Mouse (Mus musculus) Patski (cell line): ENCODE data around the gene Slco3a1. TPM values are rescaled to one million over a fixed set of nuclear protein-coding genes. Genes with fewer than 3 reads are reported as not detected.

Experiments
- ATAC-seq: fragments of 100-300 bp; one replicate; pipeline ENCODE4 v1.8.0; 2021
- CTCF ChIA-PET: fragments of 350-600 bp; sonication (Branson Sonifier 250); formaldehyde crosslinking; loops from one replicate; lab custom pipeline; 2022; ENCODE audit warnings: inconsistent platforms; lab: Charles Lee
- POLR2A ChIA-PET: fragments of 350-600 bp; sonication (Branson Sonifier 250); formaldehyde crosslinking; loops from one replicate; lab custom pipeline; 2022; ENCODE audit warnings: antibody characterized with exemption, inconsistent platforms; lab: Charles Lee
- DNase-seq: peaks from one replicate; pipeline ENCODE4 v3.0.0-alpha.2; 2011; ENCODE audit warnings: low read depth, low spot score
- H3K27me3 ChIP-seq: fragments of 371-371 bp; one replicate; pipeline ENCODE4 v1.5.1; 2021
- CTCF ChIP-seq: fragments of 100-300 bp; IDR thresholded peaks from one replicate; pipeline ENCODE4 v1.5.1; 2021
- in situ Hi-C: fragments of 300-500 bp; cut with MboI; formaldehyde crosslinking; loops from 3 replicates; pipeline ENCODE4 v1.11.1; 2018; ENCODE audit warnings: low pct_unique_long_range_greater_than_20kb, mixed read lengths
- polyA plus RNA-seq: library from polyadenylated mRNA; unstranded; gene quantifications from one replicate; pipeline ENCODE4 v1.2.3, GENCODE M21; 2021

Gene Slco3a1
- polyA plus RNA-seq, 1 experiment from 2014 or later: 25.3 TPM

GRCm38 (mm10) chr7:74303081-74303480 is 251.5 kb downstream of the Slco3a1 start:
- no peak for ATAC-seq
- TF ChIP-seq CTCF: no peak
- H3K27me3 ChIP-seq: no peaks in the 10 kb centered on the region
- in situ Hi-C loops: no loop called here
- POLR2A ChIA-PET: no interaction called here
- DNase-seq: no peak
- CTCF ChIA-PET: interaction anchor here (1.6 kb wide), 1 partner anchor 13 kb away, joined by 4 read pairs; no protein-coding TSS in a partner anchor

- H3K27me3 ChIP-seq: no peaks in the 10 kb centered on the region
- POLR2A ChIA-PET: interaction anchor here (0.6 to 0.7 kb wide), 2 partner anchors 27 to 493 kb away, joined by 3 to 4 read pairs; no protein-coding TSS in a partner anchor
- DNase-seq: no peak
- ATAC-seq: no peak
- CTCF ChIA-PET: no interaction called here
- no peak for TF ChIP-seq CTCF
- in situ Hi-C loops: no loop called here
Observed at GRCm38 (mm10) chr7:74286531-74286930, 268.0 kb downstream of the Slco3a1 start.

- ChIA-PET POLR2A (interaction anchor here (0.7 kb wide), 1 partner anchor 66 kb away, joined by 3 read pairs; no protein-coding TSS in a partner anchor), CTCF (no interaction called here)
- peak; percentile 19 for DNase-seq
- no peak for TF ChIP-seq CTCF
- in situ Hi-C loops: no loop called here
- no peak for ATAC-seq
- H3K27me3 ChIP-seq: no peaks in the 10 kb centered on the region
Observed at GRCm38 (mm10) chr7:74280371-74280770, 274.2 kb downstream of the Slco3a1 start.

GRCm38 (mm10) chr7:74279356-74279755 is 275.2 kb downstream of the Slco3a1 start:
- ChIA-PET POLR2A (interaction anchor here (0.9 kb wide), 1 partner anchor 493 kb away, joined by 3 read pairs; no protein-coding TSS in a partner anchor), CTCF (interaction anchor here (1.0 kb wide), 1 partner anchor 107 kb away, joined by 3 read pairs; no protein-coding TSS in a partner anchor)
- DNase-seq: no peak
- no peaks in the 10 kb centered on the region for H3K27me3 ChIP-seq
- in situ Hi-C loops: no loop called here
- TF ChIP-seq CTCF: no peak
- no peak for ATAC-seq

- ChIA-PET CTCF (no interaction called here), POLR2A (interaction anchor here (0.6 kb wide), 1 partner anchor 218 kb away, joined by 3 read pairs; no protein-coding TSS in a partner anchor)
- ATAC-seq: no peak
- in situ Hi-C loops: no loop called here
- H3K27me3 ChIP-seq: no peaks in the 10 kb centered on the region
- no peak for TF ChIP-seq CTCF
- DNase-seq: no peak
Observed at GRCm38 (mm10) chr7:74270089-74270394, 284.5 kb downstream of the Slco3a1 start.

- in situ Hi-C loops: no loop called here
- CTCF ChIA-PET: interaction anchor here (1.0 kb wide), 1 partner anchor 22 kb away, joined by 3 read pairs; no protein-coding TSS in a partner anchor
- DNase-seq: no peak
Observed at GRCm38 (mm10) chr7:74269283-74270088, 285.1 kb downstream of the Slco3a1 start.

GRCm38 (mm10) chr7:74266511-74267168 is 287.9 kb downstream of the Slco3a1 start:
- ATAC-seq (no peak), DNase-seq (no peak)
- ChIA-PET POLR2A (no interaction called here), CTCF (no interaction called here)
- in situ Hi-C loops: no loop called here
- TF ChIP-seq CTCF: no peak
- no peaks in the 10 kb centered on the region for H3K27me3 ChIP-seq

More at GRCm38 (mm10) chr7:74269283-74270088, 285.1 kb downstream of the Slco3a1 start:
- ATAC-seq: no peak
- H3K27me3 ChIP-seq: no peaks in the 10 kb centered on the region
- POLR2A ChIA-PET: interaction anchor here (0.6 kb wide), 1 partner anchor 217 kb away, joined by 3 read pairs; no protein-coding TSS in a partner anchor
- TF ChIP-seq CTCF: no peak

- peaks cover 4% of the 10 kb centered on the region for H3K27me3 ChIP-seq
- CTCF ChIA-PET: no interaction called here
- no peak for TF ChIP-seq CTCF
- in situ Hi-C loops: no loop called here
- DNase-seq (no peak), ATAC-seq (no peak)
- POLR2A ChIA-PET: no interaction called here
Observed at GRCm38 (mm10) chr7:74256291-74256690, 298.3 kb downstream of the Slco3a1 start.

GRCm38 (mm10) chr7:74252066-74252465 is 302.5 kb downstream of the Slco3a1 start:
- TF ChIP-seq CTCF: no peak
- in situ Hi-C loops: no loop called here
- DNase-seq (no peak), ATAC-seq (no peak)
- ChIA-PET CTCF (no interaction called here), POLR2A (no interaction called here)
- H3K27me3 ChIP-seq: no peaks in the 10 kb centered on the region

- no peak for DNase-seq
- TF ChIP-seq CTCF: no peak
- CTCF ChIA-PET: interaction anchor here (1.1 kb wide), 1 partner anchor 16 kb away, joined by 3 read pairs; no protein-coding TSS in a partner anchor
- POLR2A ChIA-PET: no interaction called here
- H3K27me3 ChIP-seq: peaks cover 3% of the 10 kb centered on the region
- ATAC-seq: no peak
- in situ Hi-C loops: no loop called here
Observed at GRCm38 (mm10) chr7:74241236-74241635, 313.3 kb downstream of the Slco3a1 start.
